Mouse (Mus musculus) embryonic facial prominence, embryonic 14.5 days (tissue): ENCODE results near the gene Kcna5. TPM values are rescaled to one million over a fixed set of nuclear protein-coding genes. Genes with fewer than 3 reads are reported as not detected.
A peak's percentile ranks its signal among the peaks of the same experiment; 100 is the strongest.

Source experiments
- ATAC-seq: fragments of 200-750 bp; cut with Nextera tagmentation; 2 replicates; pipeline ENCODE4 v1.8.0; 2017; ENCODE audit warnings: low read depth, moderate number of reproducible peaks, moderate TSS enrichment
- DNase-seq: peaks from one replicate; pipeline ENCODE4 v3.0.0-alpha.2; 2015; ENCODE audit warnings: low spot score
- H3K27ac ChIP-seq: fragments of 300-500 bp; sonication (generic); replicated peaks from 2 replicates; pipeline ENCODE4 v1.5.1; 2014; ENCODE audit warnings: low read depth, mild to moderate bottlenecking, low read length, moderate library complexity
- H3K27me3 ChIP-seq: fragments of 300-500 bp; sonication (generic); replicated peaks from 2 replicates; pipeline ENCODE4 v1.6.1; 2014; ENCODE audit warnings: low read length; ENCODE audit not compliant: control insufficient read depth, insufficient read depth
- H3K36me3 ChIP-seq: fragments of 300-500 bp; sonication (generic); 2 replicates; pipeline ENCODE4 v1.6.1; 2014; ENCODE audit warnings: low read length, mixed read lengths; ENCODE audit not compliant: control insufficient read depth, insufficient read depth
- H3K4me1 ChIP-seq: fragments of 300-500 bp; sonication (generic); 2 replicates; pipeline ENCODE4 v1.6.1; 2014; ENCODE audit warnings: antibody characterized with exemption, low read length; ENCODE audit not compliant: control insufficient read depth, insufficient read depth
- H3K4me2 ChIP-seq: fragments of 300-500 bp; sonication (generic); 2 replicates; pipeline ENCODE4 v1.6.1; 2014; ENCODE audit warnings: low read depth, mild to moderate bottlenecking, low read length, moderate library complexity, mixed read lengths
- H3K4me3 ChIP-seq: fragments of 300-500 bp; sonication (generic); 2 replicates; pipeline ENCODE4 v1.5.1; 2014; ENCODE audit warnings: low read depth, mild to moderate bottlenecking, low read length
- H3K9ac ChIP-seq: fragments of 300-500 bp; sonication (generic); 2 replicates; pipeline ENCODE4 v1.6.1; 2014; ENCODE audit warnings: low read depth, mild to moderate bottlenecking, low read length, moderate library complexity, mixed read lengths
- H3K9me3 ChIP-seq: fragments of 300-500 bp; sonication (generic); 2 replicates; pipeline ENCODE4 v1.6.1; 2016; ENCODE audit warnings: low read length; ENCODE audit not compliant: control insufficient read depth
- WGBS: fragments of 180-500 bp; shearing (Covaris S2); extraction: QIAGEN DNeasy Blood & Tissue Kit; methylation state at CpG from one replicate; pipeline ENCODE4 v1.1.7; 2014; 5-methylcytosine and 5-hydroxymethylcytosine counted together
- polyA plus RNA-seq: library from polyadenylated mRNA; unstranded; fragments of >200 nt; fragmentation: Nextera tagmentation; extraction: Ambion mirVana; gene quantifications from 2 replicates; pipeline ENCODE4 v1.2.1, GENCODE M21; 2014

Gene Kcna5
- polyA plus RNA-seq: 6.8 and 7.7 TPM in 2 replicates

DNA sequence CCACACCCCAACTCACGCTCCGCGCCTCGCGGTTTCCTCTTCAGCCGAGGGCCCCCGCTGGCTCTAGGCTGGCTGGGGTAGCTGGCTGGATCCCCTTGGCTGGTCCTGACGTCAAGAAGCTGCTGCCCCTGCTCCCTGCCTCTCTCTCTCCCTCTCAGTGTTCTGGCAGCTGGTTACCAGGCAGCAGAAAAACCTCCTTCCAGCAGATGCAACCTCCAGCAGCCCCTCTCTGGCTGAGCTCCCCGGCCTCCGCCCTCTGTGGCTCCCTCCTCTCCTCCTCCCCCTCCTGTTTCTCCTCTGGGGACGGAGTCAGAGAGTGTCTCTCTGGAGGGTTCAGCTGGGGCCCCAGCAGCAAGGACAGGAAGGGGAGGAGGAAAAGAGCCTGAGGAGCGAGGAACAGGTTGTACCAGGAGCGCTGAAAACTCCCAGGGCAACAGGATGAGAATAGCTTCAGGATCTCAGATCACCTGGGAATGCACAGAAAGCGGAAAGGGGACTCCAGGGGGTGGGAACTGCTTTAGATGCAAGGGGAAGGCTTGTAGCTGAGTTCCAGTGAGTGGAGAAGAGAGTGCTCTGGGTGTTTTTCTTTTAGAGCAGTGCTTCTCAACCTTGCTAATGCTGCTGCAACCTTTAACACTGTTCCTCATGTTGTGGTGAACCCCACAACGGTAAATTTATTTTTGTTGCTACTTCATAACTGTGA is at the start of gene Kcna5:
Kcna5 (minus strand) TSS at position 205 of the 703 bp plus-strand sequence.
- Histone ChIP-seq H3K4me2 (peak within 1 kb of the TSS; percentile 65), H3K27me3 (peaks cover 22% of the 10 kb centered on the region), H3K9me3 (no peaks in the 10 kb centered on the region), H3K27ac (peak within 1 kb of the TSS; percentile 49), H3K4me1 (peaks cover 25% of the 10 kb centered on the region), H3K9ac (peak within 1 kb of the TSS; percentile 61), H3K36me3 (no peaks in the 10 kb centered on the region), H3K4me3 (peak within 1 kb of the TSS; percentile 33)
- DNase-seq (peak; percentile 86), ATAC-seq (peak; percentile 89)
- WGBS: 1% methylated on average over 14 of the region's 15 CpGs

DNA sequence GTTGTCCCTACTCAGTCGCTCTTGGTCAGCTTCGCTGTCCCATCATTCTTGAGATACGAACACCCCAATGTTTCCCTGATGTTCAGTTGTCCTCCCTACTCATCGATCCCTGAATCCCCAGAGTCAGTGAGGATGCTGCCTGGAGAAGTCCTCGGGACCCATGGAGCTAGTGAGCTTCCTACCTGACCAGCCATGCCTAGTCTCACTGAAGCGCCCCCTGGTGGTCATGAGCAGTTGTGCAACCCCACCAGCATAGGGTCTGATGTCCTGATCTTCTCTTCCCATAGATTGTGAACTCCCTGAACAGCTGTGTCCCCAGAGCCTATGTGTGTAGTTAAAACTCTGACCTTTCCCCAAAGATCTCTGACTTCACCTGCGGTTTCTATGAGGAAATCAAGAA is 47.9 kb upstream of the Kcna5 start:
- ATAC-seq (no peak), DNase-seq (no peak)
- Histone ChIP-seq H3K4me3 (no peak overlapping the region), H3K4me2 (no peak overlapping the region), H3K36me3 (no peaks in the 10 kb centered on the region), H3K4me1 (no peaks in the 10 kb centered on the region; the same call in 1 of the 2 replicates), H3K9ac (no peak overlapping the region), H3K27ac (no peak overlapping the region), H3K27me3 (no peaks in the 10 kb centered on the region), H3K9me3 (no peaks in the 10 kb centered on the region)
- WGBS: 67% methylated on average over 7 of the region's 7 CpGs

- Histone ChIP-seq H3K27me3 (no peaks in the 10 kb centered on the region), H3K4me2 (no peak overlapping the region), H3K4me3 (no peak overlapping the region), H3K36me3 (no peaks in the 10 kb centered on the region), H3K27ac (no peak overlapping the region), H3K9ac (no peak overlapping the region), H3K4me1 (no peaks in the 10 kb centered on the region), H3K9me3 (no peaks in the 10 kb centered on the region)
- WGBS: 71% methylated on average over 8 of the region's 8 CpGs
- ATAC-seq (no peak), DNase-seq (no peak)
These were observed 46.4 kb upstream of the Kcna5 start for GRCm38 (mm10) chr6:126581632-126582031.

- Histone ChIP-seq H3K4me2 (no peak overlapping the region), H3K36me3 (no peaks in the 10 kb centered on the region), H3K27me3 (no peaks in the 10 kb centered on the region), H3K9me3 (no peaks in the 10 kb centered on the region), H3K4me1 (no peaks in the 10 kb centered on the region), H3K4me3 (no peak overlapping the region), H3K27ac (no peak overlapping the region), H3K9ac (no peak overlapping the region)
- ATAC-seq: no peak
- no peak for DNase-seq
- 85% methylated on average over 3 of the region's 3 CpGs for WGBS
These were observed 45.4 kb upstream of the Kcna5 start for GRCm38 (mm10) chr6:126580571-126580970.

GRCm38 (mm10) chr6:126577415-126577814 is 42.2 kb upstream of the Kcna5 start:
- Histone ChIP-seq H3K4me3 (no peak overlapping the region), H3K4me1 (no peaks in the 10 kb centered on the region), H3K4me2 (no peak overlapping the region), H3K27me3 (no peaks in the 10 kb centered on the region), H3K9me3 (no peaks in the 10 kb centered on the region), H3K27ac (no peak overlapping the region), H3K36me3 (no peaks in the 10 kb centered on the region), H3K9ac (no peak overlapping the region)
- no peak for ATAC-seq
- no peak for DNase-seq
- WGBS: 82% methylated on average over 3 of the region's 3 CpGs

- no peak for ATAC-seq
- H3K4me1 ChIP-seq: no peaks in the 10 kb centered on the region
- no peak overlapping the region for H3K9ac ChIP-seq
- no peaks in the 10 kb centered on the region for H3K36me3 ChIP-seq
- no peak overlapping the region for H3K27ac ChIP-seq
- no peak for DNase-seq
- H3K9me3 ChIP-seq: no peaks in the 10 kb centered on the region
- H3K4me3 ChIP-seq: no peak overlapping the region
- 78% methylated on average over 1 of the region's 1 CpGs for WGBS
- no peak overlapping the region for H3K4me2 ChIP-seq
- H3K27me3 ChIP-seq: no peaks in the 10 kb centered on the region
These were observed 41.4 kb upstream of the Kcna5 start for GRCm38 (mm10) chr6:126576566-126576965.

DNA sequence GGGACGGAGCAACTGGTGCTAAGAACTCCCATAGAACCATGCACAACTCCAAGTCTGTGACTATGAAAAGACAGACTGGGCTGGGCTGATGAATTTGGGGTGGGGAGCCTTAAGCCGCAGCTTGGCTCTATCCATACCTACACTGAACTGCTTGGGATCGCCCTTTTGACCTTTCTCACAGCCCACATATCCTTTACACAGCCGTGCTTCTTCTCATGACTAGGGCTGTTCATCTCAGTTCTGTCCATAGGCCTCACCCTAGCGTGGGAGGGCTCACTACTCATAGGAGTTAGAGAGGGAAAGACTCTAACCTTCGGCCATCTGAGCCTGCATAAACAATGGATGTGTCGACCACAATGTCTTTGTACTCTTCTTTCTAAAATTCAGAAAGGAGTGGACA is 39.6 kb upstream of the Kcna5 start:
- Histone ChIP-seq H3K9ac (no peak overlapping the region), H3K4me3 (no peak overlapping the region), H3K4me2 (no peak overlapping the region), H3K9me3 (no peaks in the 10 kb centered on the region), H3K27me3 (no peaks in the 10 kb centered on the region), H3K36me3 (no peaks in the 10 kb centered on the region), H3K27ac (no peak overlapping the region), H3K4me1 (no peaks in the 10 kb centered on the region)
- DNase-seq (no peak), ATAC-seq (no peak)
- WGBS: 76% methylated on average over 7 of the region's 7 CpGs

- DNase-seq (no peak), ATAC-seq (no peak)
- Histone ChIP-seq H3K4me2 (no peak overlapping the region), H3K4me3 (no peak overlapping the region), H3K27me3 (no peaks in the 10 kb centered on the region), H3K4me1 (no peaks in the 10 kb centered on the region), H3K9me3 (no peaks in the 10 kb centered on the region), H3K36me3 (no peaks in the 10 kb centered on the region), H3K9ac (no peak overlapping the region), H3K27ac (no peak overlapping the region)
- WGBS: 91% methylated on average over 5 of the region's 5 CpGs
These were observed 37.8 kb upstream of the Kcna5 start for GRCm38 (mm10) chr6:126573021-126573420.

DNA sequence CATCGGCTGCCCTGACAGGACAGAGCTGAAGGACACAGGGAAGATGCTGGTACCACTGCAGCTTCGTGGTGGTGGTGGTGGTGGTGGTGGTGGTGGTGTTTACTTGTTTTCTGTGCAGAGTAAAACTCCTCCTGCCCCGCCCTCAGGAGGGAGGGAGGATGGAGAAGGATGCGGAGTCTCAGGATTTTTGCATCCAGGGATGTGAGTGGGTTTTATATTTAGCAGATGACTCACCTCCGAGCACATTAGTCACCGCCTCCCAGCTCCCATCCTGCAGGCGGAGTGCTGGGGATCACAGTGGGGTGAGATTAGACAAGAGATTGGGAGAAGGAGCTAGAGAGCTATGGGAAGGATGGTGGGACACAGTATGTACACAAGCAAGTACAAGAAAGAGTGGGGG is 34.6 kb upstream of the Kcna5 start:
- ATAC-seq (no peak), DNase-seq (no peak)
- Histone ChIP-seq H3K4me2 (no peak overlapping the region), H3K27me3 (no peaks in the 10 kb centered on the region), H3K36me3 (no peaks in the 10 kb centered on the region), H3K27ac (no peak overlapping the region), H3K4me1 (no peaks in the 10 kb centered on the region), H3K4me3 (no peak overlapping the region), H3K9me3 (no peaks in the 10 kb centered on the region), H3K9ac (no peak overlapping the region)
- 77% methylated on average over 7 of the region's 7 CpGs for WGBS
